ENCODE assay signal across 11 mouse cellular contexts in genomic region chr4:119082740-119083231, GRCm38 (mm10). TPM values are rescaled to one million over a fixed set of nuclear protein-coding genes. Genes with fewer than 3 reads are reported as not detected.
DNase-seq lines count a peak whose midpoint lies in the region; ATAC-seq lines count a peak whose summit lies in the region.
"Had no signal": no experiment of that assay in that cellular context is flagged by ENCODE, and none has a peak within 500 bp of the region (broad histone marks: within the 10 kb centered on the region; RNA-seq: fewer than 3 reads in every experiment).

No protein-coding gene starts in this region.

- peaks cover 7% of the 10 kb centered on the region; the same call in 1 of the 2 replicates for H3K4me1 ChIP-seq in hindbrain, embryonic 15.5 days (replicated peaks)
- no peaks in the 10 kb centered on the region; the same call in 1 of the 2 replicates for H3K4me1 ChIP-seq in hindbrain, embryonic 12.5 days
- H3K4me1 ChIP-seq in neural tube, embryonic 14.5 days (ENCODE audit: control insufficient read depth, insufficient read depth, low read length), result no peaks in the 10 kb centered on the region; the same call in 1 of the 2 replicates
- peaks cover 6% of the 10 kb centered on the region for H3K4me1 ChIP-seq in neural tube, embryonic 15.5 days

- no peak overlapping the region for H3K9ac ChIP-seq in hindbrain, embryonic 15.5 days
- H3K9ac ChIP-seq in hindbrain, embryonic 12.5 days, result no peak overlapping the region
- H3K9ac ChIP-seq in neural tube, embryonic 14.5 days (replicated peaks; ENCODE audit: low read depth, low read length), result no peak overlapping the region
- H3K9ac ChIP-seq in neural tube, embryonic 15.5 days (replicated peaks), result no peak overlapping the region
- H3K9ac ChIP-seq: neural tube, embryonic 13.5 days had no signal

- H3K4me2 ChIP-seq in hindbrain, embryonic 15.5 days, result no peak overlapping the region
- no peak overlapping the region for H3K4me2 ChIP-seq in hindbrain, embryonic 12.5 days (replicated peaks)
- H3K4me2 ChIP-seq in neural tube, embryonic 14.5 days (ENCODE audit: low read depth, low read length), result no peak overlapping the region
- no peak overlapping the region for H3K4me2 ChIP-seq in neural tube, embryonic 15.5 days
- H3K4me2 ChIP-seq: neural tube, embryonic 13.5 days had no signal

- no peaks in the 10 kb centered on the region for H3K9me3 ChIP-seq in hindbrain, embryonic 15.5 days
- H3K9me3 ChIP-seq in hindbrain, embryonic 12.5 days (replicated peaks), result no peaks in the 10 kb centered on the region
- no peaks in the 10 kb centered on the region for H3K9me3 ChIP-seq in neural tube, embryonic 14.5 days (ENCODE audit: control insufficient read depth, low read length)
- H3K9me3 ChIP-seq in neural tube, embryonic 15.5 days (replicated peaks), result no peaks in the 10 kb centered on the region
- H3K9me3 ChIP-seq: neural tube, embryonic 13.5 days had no signal

- no peak for DNase-seq in neural tube, embryonic 10.5 days (ENCODE audit: extremely low spot score, low spot score)
- DNase-seq in adipocyte (ENCODE audit: low spot score), result peak; percentile 51
- DNase-seq in adrenal gland, postnatal 4 days (ENCODE audit: low spot score in 2 of 2), result no peak
- DNase-seq: cerebellum, postnatal 36 days had no signal

- no peak overlapping the region for H3K27ac ChIP-seq in hindbrain, embryonic 15.5 days (replicated peaks)
- no peak overlapping the region for H3K27ac ChIP-seq in hindbrain, embryonic 12.5 days
- H3K27ac ChIP-seq in neural tube, embryonic 14.5 days (ENCODE audit: low read depth, low read length), result no peak overlapping the region
- 0 out of 2 replicates have a peak overlapping the region, but pooled peaks have one; percentile 23 for H3K27ac ChIP-seq in neural tube, embryonic 15.5 days (replicated peaks)
- H3K27ac ChIP-seq: neural tube, embryonic 13.5 days had no signal

- ATAC-seq in hindbrain, embryonic 15.5 days (ENCODE audit: low FRiP score, low read depth), result 0 out of 2 replicates have a peak, but pooled peaks have one; percentile 27
- no peak for ATAC-seq in hindbrain, embryonic 12.5 days (ENCODE audit: low FRiP score)
- peak; percentile 51; the same call in 1 of the 2 replicates for ATAC-seq in neural tube, embryonic 14.5 days (ENCODE audit: low read depth)
- no peak for ATAC-seq in neural tube, embryonic 15.5 days (ENCODE audit: low FRiP score)
- ATAC-seq: intestine, embryonic 16.5 days had no signal

- no peak overlapping the region for H3K4me3 ChIP-seq in hindbrain, embryonic 15.5 days
- no peak overlapping the region for H3K4me3 ChIP-seq in hindbrain, embryonic 12.5 days
- H3K4me3 ChIP-seq in neural tube, embryonic 14.5 days (ENCODE audit: low read depth, low read length), result no peak overlapping the region
- no peak overlapping the region for H3K4me3 ChIP-seq in neural tube, embryonic 15.5 days (replicated peaks)
- H3K4me3 ChIP-seq: megakaryocyte, embryonic 14.5 days; neural tube, embryonic 13.5 days had no signal

- no peaks in the 10 kb centered on the region for H3K27me3 ChIP-seq in hindbrain, embryonic 15.5 days
- H3K27me3 ChIP-seq in hindbrain, embryonic 12.5 days, result no peaks in the 10 kb centered on the region
- H3K27me3 ChIP-seq in neural tube, embryonic 14.5 days (ENCODE audit: control insufficient read depth, insufficient read depth, low read length), result no peaks in the 10 kb centered on the region
- no peaks in the 10 kb centered on the region for H3K27me3 ChIP-seq in neural tube, embryonic 15.5 days (replicated peaks)
- H3K27me3 ChIP-seq: neural tube, embryonic 13.5 days had no signal

- 49% methylated on average over 3 of the region's 3 CpGs for WGBS in hindbrain, embryonic 15.5 days
- WGBS in hindbrain, embryonic 12.5 days, result 70% methylated on average over 3 of the region's 3 CpGs
- WGBS in neural tube, embryonic 14.5 days, result 64% methylated on average over 3 of the region's 3 CpGs
- 61% methylated on average over 3 of the region's 3 CpGs for WGBS in neural tube, embryonic 15.5 days

- H3K36me3 ChIP-seq in hindbrain, embryonic 15.5 days, result no peaks in the 10 kb centered on the region
- no peaks in the 10 kb centered on the region for H3K36me3 ChIP-seq in hindbrain, embryonic 12.5 days
- H3K36me3 ChIP-seq in neural tube, embryonic 14.5 days (ENCODE audit: control insufficient read depth, insufficient read depth, low read length), result no peaks in the 10 kb centered on the region
- no peaks in the 10 kb centered on the region for H3K36me3 ChIP-seq in neural tube, embryonic 15.5 days
- H3K36me3 ChIP-seq: neural tube, embryonic 13.5 days had no signal

RNA-seq across cellular contexts. Expression of gene Slc2a1, which starts 25.7 kb away (rescaled TPM):
- polyA plus RNA-seq in hindbrain, embryonic 15.5 days (2015; fragmentation: Nextera tagmentation; extraction: Ambion mirVana), result 89.6 and 90.3 TPM in 2 replicates
- polyA plus RNA-seq in hindbrain, embryonic 12.5 days (2016; fragmentation: Nextera tagmentation; extraction: Ambion mirVana), result 103 and 112 TPM in 2 replicates
- 61.8 and 83.3 TPM in 2 replicates for polyA plus RNA-seq in neural tube, embryonic 14.5 days (2014; fragmentation: Nextera tagmentation; extraction: Ambion mirVana)
- 78.8 and 91.3 TPM in 2 replicates for polyA plus RNA-seq in neural tube, embryonic 15.5 days (2015; fragmentation: Nextera tagmentation; extraction: Ambion mirVana)
- 10 to 100 TPM; 13.0 to 15.5 TPM for total RNA-seq in adrenal gland, postnatal 4 days (2021)

Comparison
In these comparisons a context has a peak if more than half of its experiments do, and no peak if none do; other contexts are left out.
1. ATAC-seq: peak in hindbrain, embryonic 15.5 days (single experiment) and neural tube, embryonic 14.5 days (single experiment); none in hindbrain, embryonic 12.5 days (single experiment) and neural tube, embryonic 15.5 days (single experiment).